Mouse (Mus musculus) erythroblast, embryonic 14.5 days (primary cell): ENCODE results near the gene Esp36.
"Not testable (repeated sequence)": the region's sequence is repeated elsewhere in the genome, so short reads cannot be mapped to it uniquely, and the experiment has no call there.

Source experiments
- GATA1 ChIP-seq: IDR thresholded peaks from 2 replicates; pipeline ENCODE4 v1.6.1; 2012; ENCODE audit warnings: low read length, inconsistent platforms, mixed read lengths
- TAL1 ChIP-seq: IDR thresholded peaks from 3 replicates; pipeline ENCODE4 v1.6.1; 2012; ENCODE audit warnings: low read length, inconsistent platforms, mixed read lengths

DNA sequence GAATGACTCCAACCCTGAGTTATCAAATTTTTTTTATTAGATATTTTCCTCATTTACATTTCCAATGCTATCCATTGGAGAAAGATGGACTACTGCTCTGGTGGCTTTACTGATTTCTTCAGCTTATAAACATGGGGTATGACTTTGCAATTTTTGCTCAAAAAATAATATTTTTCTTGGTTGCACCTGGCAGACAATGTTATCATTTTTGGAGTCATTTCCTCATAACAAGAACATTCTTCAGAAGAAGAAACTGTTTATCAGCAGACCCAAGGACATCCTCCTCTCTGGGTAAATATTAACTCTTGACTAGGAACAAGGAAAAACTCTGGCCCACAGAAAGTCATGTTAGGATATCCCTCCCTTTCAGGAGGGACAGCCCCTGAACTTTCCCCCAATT lies 36.2 kb upstream of the Esp36 start:
- TF ChIP-seq GATA1, TAL1: not testable (repeated sequence)
